Mouse (Mus musculus): ENCODE measurements around the gene Vps16. TPM values are rescaled to one million over a fixed set of nuclear protein-coding genes. Genes with fewer than 3 reads are reported as not detected.

Gene Vps16
- total and polyA plus RNA-seq, 3 experiments: 20.2 to 180 (median 55.2) TPM

DNA sequence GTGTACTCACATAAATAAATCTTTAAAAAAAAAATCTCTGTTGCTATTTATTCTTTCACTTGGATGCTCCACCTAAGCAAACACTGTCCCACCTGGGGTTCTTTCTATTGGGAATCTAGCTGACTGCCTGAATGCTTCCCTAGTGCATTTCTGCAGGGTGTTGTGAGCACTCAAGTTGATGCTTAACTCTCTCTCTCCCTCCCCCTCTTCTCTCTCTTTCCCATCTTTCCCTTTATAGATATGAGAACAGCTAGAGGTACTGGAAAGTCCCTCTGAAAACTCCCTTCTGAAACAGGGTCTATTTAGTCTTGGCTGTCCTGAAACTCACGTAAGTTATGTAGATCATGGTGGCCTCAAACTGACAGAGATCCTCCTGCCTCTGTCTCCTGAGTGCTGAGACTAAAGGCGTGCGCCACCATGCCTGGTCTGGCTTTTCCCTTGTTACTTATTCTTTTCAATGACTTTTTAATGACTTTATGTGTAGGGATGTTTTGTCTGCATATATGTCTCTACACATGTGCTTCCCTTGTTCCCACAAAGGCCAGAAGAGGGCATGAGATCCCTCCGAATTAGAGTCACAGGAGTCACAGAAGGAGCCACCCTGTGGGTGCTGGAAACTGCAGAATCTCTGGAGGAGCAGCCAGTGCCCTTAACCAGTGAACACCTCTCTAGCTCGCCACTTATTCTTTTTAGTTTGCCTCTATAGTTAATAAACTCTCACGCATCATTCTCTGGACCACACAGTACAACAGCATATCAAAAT is 9.9 kb upstream of the Vps16 start:
- no peak for ATAC-seq (ENCODE audit: extremely low read depth, insufficient number of reproducible peaks, low FRiP score, poor library complexity, severe bottlenecking)
- peaks cover 9% of the 10 kb centered on the region for H3K4me1 ChIP-seq (ENCODE audit: insufficient read depth, low read depth, low read length)
- no peaks in the 10 kb centered on the region for H3K9me3 ChIP-seq (replicated peaks)
- DNase-seq (ENCODE audit: low spot score): no peak
- peaks cover 22% of the 10 kb centered on the region for H3K36me3 ChIP-seq (replicated peaks)
- H3K4me3 ChIP-seq (ENCODE audit: low read depth, low read length): no peak overlapping the region
- H3K27me3 ChIP-seq (ENCODE audit: insufficient read depth, low read length): peaks cover 5% of the 10 kb centered on the region
- no peak for TF ChIP-seq POLR2AphosphoS5 (IDR thresholded peaks at IDR 0.05; ENCODE audit: insufficient replicate concordance, low read depth, low read length)
- TF ChIP-seq GATA2 (IDR thresholded peaks at IDR 0.05; ENCODE audit: borderline replicate concordance, low read depth, low read length): no peak
- no peak for TF ChIP-seq TAL1 (conservative IDR thresholded peaks at IDR 0.05; ENCODE audit: low read depth, low read length)
- no peak for TF ChIP-seq GATA1 (IDR thresholded peaks at IDR 0.05; ENCODE audit: borderline replicate concordance, low read length)
- TF ChIP-seq CTCF (IDR thresholded peaks at IDR 0.05; ENCODE audit: low read depth, low read length): no peak

GRCm38 (mm10) chr2:130421781-130422620 is 2.1 kb upstream of the Vps16 start:
- H3K27me3 ChIP-seq (ENCODE audit: insufficient read depth, low read length): no peaks in the 10 kb centered on the region
- H3K4me1 ChIP-seq (ENCODE audit: insufficient read depth, low read depth, low read length): peaks cover 40% of the 10 kb centered on the region
- H3K4me3 ChIP-seq (ENCODE audit: low read depth, low read length): no peak overlapping the region; the same call in 1 of the 2 replicates
- TF ChIP-seq POLR2AphosphoS5 (IDR thresholded peaks at IDR 0.05; ENCODE audit: insufficient replicate concordance, low read depth, low read length) (no peak), CTCF (IDR thresholded peaks at IDR 0.05; ENCODE audit: low read depth, low read length) (no peak), TAL1 (conservative IDR thresholded peaks at IDR 0.05; ENCODE audit: low read depth, low read length) (no peak), GATA1 (IDR thresholded peaks at IDR 0.05; ENCODE audit: borderline replicate concordance, low read length) (no peak), GATA2 (IDR thresholded peaks at IDR 0.05; ENCODE audit: borderline replicate concordance, low read depth, low read length) (no peak)
- no peak for ATAC-seq (ENCODE audit: extremely low read depth, insufficient number of reproducible peaks, low FRiP score, poor library complexity, severe bottlenecking)
- H3K36me3 ChIP-seq (replicated peaks): peaks cover 67% of the 10 kb centered on the region
- H3K9me3 ChIP-seq (replicated peaks): no peaks in the 10 kb centered on the region
- DNase-seq (ENCODE audit: low spot score): no peak

- no peak for ATAC-seq (ENCODE audit: extremely low read depth, insufficient number of reproducible peaks, low FRiP score, poor library complexity, severe bottlenecking)
- no peaks in the 10 kb centered on the region for H3K9me3 ChIP-seq (replicated peaks)
- H3K4me1 ChIP-seq (ENCODE audit: insufficient read depth, low read depth, low read length): peaks cover 48% of the 10 kb centered on the region
- H3K4me3 ChIP-seq (ENCODE audit: low read depth, low read length): peak overlapping the region; percentile 90
- no peak for TF ChIP-seq POLR2AphosphoS5 (IDR thresholded peaks at IDR 0.05; ENCODE audit: insufficient replicate concordance, low read depth, low read length)
- no peak for TF ChIP-seq TAL1 (conservative IDR thresholded peaks at IDR 0.05; ENCODE audit: low read depth, low read length)
- no peak for TF ChIP-seq CTCF (IDR thresholded peaks at IDR 0.05; ENCODE audit: low read depth, low read length)
- TF ChIP-seq GATA2 (IDR thresholded peaks at IDR 0.05; ENCODE audit: borderline replicate concordance, low read depth, low read length): no peak
- TF ChIP-seq GATA1 (IDR thresholded peaks at IDR 0.05; ENCODE audit: borderline replicate concordance, low read length): no peak
- peak; percentile 76 for DNase-seq (ENCODE audit: low spot score)
- H3K27me3 ChIP-seq (ENCODE audit: insufficient read depth, low read length): no peaks in the 10 kb centered on the region
- H3K36me3 ChIP-seq (replicated peaks): peaks cover 67% of the 10 kb centered on the region
Measured at GRCm38 (mm10) chr2:130423397-130424125, 578 bp upstream of the Vps16 start.

- Histone ChIP-seq H3K9me3 (replicated peaks) (no peaks in the 10 kb centered on the region), H3K36me3 (replicated peaks) (peaks cover 63% of the 10 kb centered on the region), H3K27me3 (ENCODE audit: insufficient read depth, low read length) (no peaks in the 10 kb centered on the region), H3K4me3 (ENCODE audit: low read depth, low read length) (peak overlapping the region; percentile 90), H3K4me1 (ENCODE audit: insufficient read depth, low read depth, low read length) (peaks cover 57% of the 10 kb centered on the region)
- DNase-seq (ENCODE audit: low spot score): peak; percentile 23
- TF ChIP-seq CTCF (IDR thresholded peaks at IDR 0.05; ENCODE audit: low read depth, low read length) (no peak), GATA2 (IDR thresholded peaks at IDR 0.05; ENCODE audit: borderline replicate concordance, low read depth, low read length) (no peak), TAL1 (conservative IDR thresholded peaks at IDR 0.05; ENCODE audit: low read depth, low read length) (no peak), POLR2AphosphoS5 (IDR thresholded peaks at IDR 0.05; ENCODE audit: insufficient replicate concordance, low read depth, low read length) (no peak), GATA1 (IDR thresholded peaks at IDR 0.05; ENCODE audit: borderline replicate concordance, low read length) (no peak)
- ATAC-seq (ENCODE audit: extremely low read depth, insufficient number of reproducible peaks, low FRiP score, poor library complexity, severe bottlenecking): no peak
Measured at GRCm38 (mm10) chr2:130425112-130425511, 973 bp downstream of the Vps16 start.

- TF ChIP-seq TAL1 (conservative IDR thresholded peaks at IDR 0.05; ENCODE audit: low read depth, low read length) (no peak), GATA1 (IDR thresholded peaks at IDR 0.05; ENCODE audit: borderline replicate concordance, low read length) (no peak), POLR2AphosphoS5 (IDR thresholded peaks at IDR 0.05; ENCODE audit: insufficient replicate concordance, low read depth, low read length) (no peak), CTCF (IDR thresholded peaks at IDR 0.05; ENCODE audit: low read depth, low read length) (no peak), GATA2 (IDR thresholded peaks at IDR 0.05; ENCODE audit: borderline replicate concordance, low read depth, low read length) (no peak)
- no peak for DNase-seq (ENCODE audit: low spot score)
- H3K36me3 ChIP-seq (replicated peaks): peaks cover 72% of the 10 kb centered on the region
- no peak for ATAC-seq (ENCODE audit: extremely low read depth, insufficient number of reproducible peaks, low FRiP score, poor library complexity, severe bottlenecking)
- H3K9me3 ChIP-seq (replicated peaks): no peaks in the 10 kb centered on the region
- H3K27me3 ChIP-seq (ENCODE audit: insufficient read depth, low read length): no peaks in the 10 kb centered on the region
- H3K4me3 ChIP-seq (ENCODE audit: low read depth, low read length): no peak overlapping the region
- H3K4me1 ChIP-seq (ENCODE audit: insufficient read depth, low read depth, low read length): peaks cover 37% of the 10 kb centered on the region
Measured at GRCm38 (mm10) chr2:130429851-130430250, 5.7 kb downstream of the Vps16 start.

All from G1E (cell line).